Mouse (Mus musculus) C2C12 (cell line): ENCODE data around the gene Gal3st2. TPM values are rescaled to one million over a fixed set of nuclear protein-coding genes. Genes with fewer than 3 reads are reported as not detected.
"Not testable (repeated sequence)": the region's sequence is repeated elsewhere in the genome, so short reads cannot be mapped to it uniquely, and the experiment has no call there.

ENCODE experiments used
- H3K27me3 ChIP-seq: one replicate; pipeline ENCODE4 v1.6.1; 2011; ENCODE audit not compliant: control insufficient read depth, insufficient read depth, insufficient read length
- H3K36me3 ChIP-seq: one replicate; pipeline ENCODE4 v1.6.1; 2011; ENCODE audit not compliant: control insufficient read depth, insufficient read depth
- H3K4me3 ChIP-seq: one replicate; pipeline ENCODE4 v1.5.1; 2011; ENCODE audit warnings: mild to moderate bottlenecking, control low read depth; ENCODE audit not compliant: poor library complexity, insufficient read depth, severe bottlenecking
- H3K79me2 ChIP-seq: one replicate; pipeline ENCODE4 v1.6.1; 2011; ENCODE audit not compliant: control insufficient read depth, insufficient read depth
- H3K79me3 ChIP-seq: one replicate; pipeline ENCODE4 v1.6.1; 2011; ENCODE audit warnings: low read depth, control low read depth
- H3ac ChIP-seq: one replicate; pipeline ENCODE3; 2011; ENCODE audit warnings: low read depth; ENCODE audit not compliant: control insufficient read depth, insufficient read length
- polyA plus RNA-seq: library from polyadenylated mRNA; unstranded; fragments of >200 nt; fragmentation: generic; extraction: Trizol; gene quantifications from one replicate; pipeline ENCODE4 v1.2.1, GENCODE M21; 2012; ENCODE audit warnings: missing spikeins

Gal3st2 gene
- polyA plus RNA-seq, 1 experiment = not detected

- H3ac ChIP-seq, H3K27me3 ChIP-seq, H3K79me2 ChIP-seq, H3K36me3 ChIP-seq, H3K79me3 ChIP-seq, H3K4me3 ChIP-seq: not testable (repeated sequence)
Observed at GRCm38 (mm10) chr1:93911877-93912276, 50.8 kb downstream of the Gal3st2 start.

GRCm38 (mm10) chr1:93917160-93917559 lies 56.1 kb downstream of the Gal3st2 start:
- not testable (repeated sequence) for H3ac ChIP-seq

GRCm38 (mm10) chr1:93918011-93918410 lies 56.9 kb downstream of the Gal3st2 start, which contains the start of gene Gal3st2b:
Gene Gal3st2b (plus strand): TSS chr1:93918311.
- H3K27me3 ChIP-seq, H3K79me2 ChIP-seq, H3K36me3 ChIP-seq, H3ac ChIP-seq, H3K4me3 ChIP-seq, H3K79me3 ChIP-seq: not testable (repeated sequence)

More at GRCm38 (mm10) chr1:93917160-93917559, 56.1 kb downstream of the Gal3st2 start:
- not testable (repeated sequence) for H3K79me2 ChIP-seq, H3K4me3 ChIP-seq, H3K79me3 ChIP-seq, H3K36me3 ChIP-seq, H3K27me3 ChIP-seq

- not testable (repeated sequence) for H3K27me3 ChIP-seq, H3K79me3 ChIP-seq, H3ac ChIP-seq, H3K79me2 ChIP-seq, H3K36me3 ChIP-seq, H3K4me3 ChIP-seq
Observed at GRCm38 (mm10) chr1:93918775-93919174, 57.7 kb downstream of the Gal3st2 start.

GRCm38 (mm10) chr1:93919321-93919720 lies 58.2 kb downstream of the Gal3st2 start:
- H3K79me3 ChIP-seq, H3K4me3 ChIP-seq, H3K36me3 ChIP-seq, H3K27me3 ChIP-seq, H3K79me2 ChIP-seq, H3ac ChIP-seq: not testable (repeated sequence)

- H3ac ChIP-seq, H3K4me3 ChIP-seq, H3K27me3 ChIP-seq, H3K79me2 ChIP-seq, H3K36me3 ChIP-seq, H3K79me3 ChIP-seq: not testable (repeated sequence)
Observed at GRCm38 (mm10) chr1:93922609-93923008, 61.5 kb downstream of the Gal3st2 start.

- not testable (repeated sequence) for H3K79me3 ChIP-seq
Observed at GRCm38 (mm10) chr1:93923098-93923497, 62.0 kb downstream of the Gal3st2 start.

More at GRCm38 (mm10) chr1:93923098-93923497, 62.0 kb downstream of the Gal3st2 start:
- not testable (repeated sequence) for H3ac ChIP-seq, H3K27me3 ChIP-seq, H3K4me3 ChIP-seq, H3K36me3 ChIP-seq, H3K79me2 ChIP-seq

Other genes with a start within 250 kb of the Gal3st2 start
- gene Stk25, start 202.6 kb upstream of the Gal3st2 start, polyA plus RNA-seq = 57.6 TPM
- gene Bok, start 175.6 kb upstream of the Gal3st2 start, polyA plus RNA-seq = 219 TPM
- gene Atg4b, start 109.8 kb upstream of the Gal3st2 start, polyA plus RNA-seq = 43.4 TPM
- 65.2 TPM for gene Thap4, start 106.4 kb upstream of the Gal3st2 start, polyA plus RNA-seq
- 255 TPM for gene Dtymk, start 59.4 kb upstream of the Gal3st2 start, polyA plus RNA-seq
- 6.1 TPM for gene Ing5, start 57.3 kb upstream of the Gal3st2 start, polyA plus RNA-seq
- 6.6 TPM for gene D2hgdh, start 36.4 kb upstream of the Gal3st2 start, polyA plus RNA-seq
- gene Gal3st2b, start 57.0 kb downstream of the Gal3st2 start, polyA plus RNA-seq = not detected
- not detected for gene Gal3st2c, start 129.2 kb downstream of the Gal3st2 start, polyA plus RNA-seq
- not detected for gene Neu4, start 159.1 kb downstream of the Gal3st2 start, polyA plus RNA-seq
- not detected for gene Pdcd1, start 191.2 kb downstream of the Gal3st2 start, polyA plus RNA-seq